Mouse (Mus musculus) left cerebral cortex, postnatal 10 days (tissue): ENCODE data around the gene Cx3cr1. TPM values are rescaled to one million over a fixed set of nuclear protein-coding genes. Genes with fewer than 3 reads are reported as not detected.

Experiments used
- DNase-seq, 2 experiments: peaks; one replicate each; pipeline ENCODE4 v3.0.0; 2021 to 2022; ENCODE audit warnings: low spot score in 2 of 2, mixed read lengths in 1 of 2; ENCODE audit errors: extremely low spot score in 1 of 2
- intact Hi-C: fragments of 180-260 bp; cut with DNase I; formaldehyde crosslinking; loops from one replicate; pipeline ENCODE4 v1.15.1; 2025
- total RNA-seq, 2 experiments: library from RNA; stranded (reverse); gene quantifications; 2 replicates each; pipeline ENCODE4 v1.2.3; 2021

The Cx3cr1 gene
- total RNA-seq, 2 experiments from 2014 or later = 31.9 to 33.5 TPM

DNA sequence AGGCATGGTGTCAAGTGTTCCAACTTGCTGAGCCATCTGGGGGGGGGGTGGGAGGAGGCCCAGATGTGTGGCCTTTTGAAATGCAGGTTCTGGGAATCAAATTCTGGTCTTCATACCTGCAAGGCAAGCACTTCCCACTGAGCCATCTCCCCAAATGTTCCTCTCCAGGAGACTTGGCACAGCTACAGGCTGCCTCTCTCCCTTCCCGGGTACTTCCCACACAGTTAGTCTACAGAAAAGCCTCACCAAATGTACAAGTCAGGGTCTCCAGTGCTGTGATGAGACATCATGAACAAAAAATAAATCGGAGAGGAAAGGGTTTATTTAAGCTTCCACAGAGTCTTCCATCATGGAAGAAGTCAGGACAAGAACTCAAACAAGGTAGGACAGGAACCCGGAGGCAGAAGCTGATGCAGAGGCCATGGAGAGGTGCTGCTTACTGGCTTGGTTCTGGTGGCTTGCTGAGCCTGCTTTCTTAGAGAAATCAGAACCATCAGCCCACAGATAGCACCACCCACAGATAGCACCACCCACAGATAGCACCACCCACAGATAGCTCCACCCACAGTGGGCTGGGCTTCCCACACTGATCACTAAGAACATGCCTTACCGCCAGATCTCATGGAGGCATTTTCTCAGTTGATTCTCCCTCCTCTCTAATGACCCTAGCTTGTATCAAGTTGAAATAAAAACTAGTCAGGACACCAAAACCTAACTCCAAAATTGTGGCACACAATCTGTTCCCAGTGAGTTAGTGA is 182.4 kb downstream of the Cx3cr1 start:
- no peak for DNase-seq
- intact Hi-C loops = no loop called here

DNA sequence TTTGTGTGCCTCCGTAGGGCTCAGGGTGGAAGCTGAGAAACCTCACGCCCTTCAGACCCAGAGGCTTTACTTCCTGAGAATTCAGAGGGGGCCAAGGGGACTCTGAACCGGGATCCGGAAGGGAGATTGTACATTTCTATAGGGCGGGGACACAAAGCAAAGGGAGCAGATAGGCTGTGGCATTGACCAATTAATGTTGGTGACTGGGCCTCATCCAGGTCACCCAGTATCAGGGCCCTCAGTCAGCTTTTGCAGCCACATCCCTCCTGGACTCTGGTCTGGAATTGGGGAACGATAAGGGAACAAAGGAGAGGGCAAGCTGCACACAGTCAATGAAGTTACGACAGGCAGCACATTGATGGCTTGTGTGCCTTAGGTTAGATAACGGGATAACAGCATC is 215.5 kb downstream of the Cx3cr1 start:
- intact Hi-C loops = no loop called here
- no peak for DNase-seq

DNA sequence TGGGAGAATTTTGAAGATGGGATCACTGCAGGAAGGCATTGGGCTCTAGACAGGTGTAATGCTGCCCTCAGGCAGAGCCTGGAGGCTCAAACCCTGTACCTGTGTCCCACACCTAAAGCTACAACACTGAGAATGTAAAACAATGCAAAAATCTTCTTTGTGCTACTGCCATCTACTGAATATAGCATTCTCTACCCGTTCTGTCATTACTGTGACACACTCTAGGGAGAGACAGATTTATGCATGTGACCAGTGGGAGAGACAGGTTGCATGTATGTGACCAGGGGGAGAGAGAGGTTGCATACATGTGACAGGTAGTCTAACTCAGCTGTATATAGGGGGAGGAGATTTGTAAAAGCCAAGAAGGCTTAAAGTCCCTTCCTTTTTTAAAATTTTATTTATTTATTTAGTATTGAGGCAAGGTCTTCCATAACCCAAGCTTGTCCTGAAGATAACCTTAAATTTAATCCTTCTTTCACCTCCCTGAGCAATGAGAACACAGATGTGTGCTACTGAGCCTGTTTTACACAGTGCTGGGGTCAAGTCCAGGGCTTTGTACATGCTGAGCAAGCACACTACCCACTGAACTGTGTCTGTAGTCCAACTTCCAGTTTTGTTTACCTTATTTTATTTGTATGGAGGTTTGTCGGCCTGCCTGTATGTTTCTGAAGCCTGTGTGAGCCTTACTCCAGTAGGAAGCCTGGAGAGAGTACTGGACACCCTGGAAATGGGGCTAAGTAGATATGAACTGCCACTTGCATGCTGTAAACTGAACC is 216.4 kb downstream of the Cx3cr1 start:
- DNase-seq = no peak
- intact Hi-C loops = no loop called here

GRCm38 (mm10) chr9:119852347-119853030 is 217.2 kb downstream of the Cx3cr1 start:
- intact Hi-C loops = no loop called here
- DNase-seq = no peak

Other genes starting within 250 kb of the Cx3cr1 start
- under 1 TPM; 0.43 to 0.47 TPM for gene Scn11a, start 244.4 kb downstream of the Cx3cr1 start, total RNA-seq
- 10 to 100 TPM; 75.7 to 85.8 TPM for gene Wdr48, start 175.0 kb downstream of the Cx3cr1 start, total RNA-seq
- 10 to 100 TPM; 26.1 to 26.2 TPM for gene Gorasp1, start 132.3 kb downstream of the Cx3cr1 start, total RNA-seq
- 1 to 10 TPM; 1.1 TPM for gene Ttc21a, start 132.3 kb downstream of the Cx3cr1 start, total RNA-seq
- 1 to 10 TPM; 7.6 to 8.7 TPM for gene Csrnp1, start 85.2 kb downstream of the Cx3cr1 start, total RNA-seq
- under 1 TPM in 1 of 2 experiments, not detected in 1; 0.11 TPM for gene Xirp1, start 46.3 kb downstream of the Cx3cr1 start, total RNA-seq
- gene Ccr8, start 22.2 kb upstream of the Cx3cr1 start, total RNA-seq = not detected
- 10 to 100 TPM; 24.5 to 26.6 TPM for gene Slc25a38, start 40.5 kb upstream of the Cx3cr1 start, total RNA-seq
- 100 to 1,000 TPM; 711 to 726 TPM for gene Rpsa, start 57.8 kb upstream of the Cx3cr1 start, total RNA-seq
- 10 to 100 TPM; 18.6 to 57.9 TPM for gene Mobp, start 79.8 kb upstream of the Cx3cr1 start, total RNA-seq
- 10 to 100 TPM; 63.5 to 70.6 TPM for gene Myrip, start 231.6 kb upstream of the Cx3cr1 start, total RNA-seq